Mouse (Mus musculus): ENCODE results near the gene Nudt15. TPM values are rescaled to one million over a fixed set of nuclear protein-coding genes. Genes with fewer than 3 reads are reported as not detected.

Gene Nudt15
- polyA plus RNA-seq, 1 experiment from 2014 or later, result 7.9 TPM

DNA sequence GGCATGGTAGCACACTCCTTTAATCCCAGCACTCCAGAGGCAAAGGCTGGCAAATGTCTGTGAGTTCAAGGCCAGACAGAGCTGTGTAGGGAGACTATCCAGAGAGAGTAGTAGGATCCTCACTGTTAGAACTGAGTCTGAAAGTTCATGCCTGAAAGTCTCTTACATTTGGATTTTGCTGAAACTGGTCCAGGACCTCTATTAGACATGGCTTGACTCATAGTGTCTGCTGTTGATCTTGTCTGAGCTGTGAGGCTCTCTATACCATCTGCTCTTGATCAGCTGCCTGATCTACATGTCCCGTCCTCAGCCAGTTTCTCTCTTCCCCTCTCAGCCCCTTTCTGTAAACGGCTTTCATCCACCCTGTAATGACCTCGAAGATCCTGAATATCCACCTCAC is 69.7 kb downstream of the Nudt15 start:
- 93% methylated on average over 3 of the region's 3 CpGs for whole genome bisulfite sequencing
- no peak overlapping the region for H3K4me2 ChIP-seq
- H3K27me3 ChIP-seq, result no peaks in the 10 kb centered on the region
- no peaks in the 10 kb centered on the region for H3K9me3 ChIP-seq (replicated peaks)
- H3K27ac ChIP-seq, result no peak overlapping the region
- peaks cover 36% of the 10 kb centered on the region for H3K4me1 ChIP-seq
- no peaks in the 10 kb centered on the region for H3K36me3 ChIP-seq (ENCODE audit: poor library complexity, severe bottlenecking)
- H3K9ac ChIP-seq, result no peak overlapping the region
- no peak overlapping the region for H3K4me3 ChIP-seq
- ATAC-seq, result no peak

- ATAC-seq, result no peak
- Histone ChIP-seq H3K9ac (no peak overlapping the region), H3K4me1 (peaks cover 45% of the 10 kb centered on the region), H3K4me3 (no peak overlapping the region), H3K4me2 (no peak overlapping the region), H3K27ac (peak overlapping the region; percentile 45), H3K27me3 (no peaks in the 10 kb centered on the region), H3K9me3 (replicated peaks) (no peaks in the 10 kb centered on the region), H3K36me3 (ENCODE audit: poor library complexity, severe bottlenecking) (no peaks in the 10 kb centered on the region)
- 94% methylated on average over 10 of the region's 10 CpGs for WGBS
These were observed 71.0 kb downstream of the Nudt15 start for GRCm38 (mm10) chr14:73477077-73477476.

DNA sequence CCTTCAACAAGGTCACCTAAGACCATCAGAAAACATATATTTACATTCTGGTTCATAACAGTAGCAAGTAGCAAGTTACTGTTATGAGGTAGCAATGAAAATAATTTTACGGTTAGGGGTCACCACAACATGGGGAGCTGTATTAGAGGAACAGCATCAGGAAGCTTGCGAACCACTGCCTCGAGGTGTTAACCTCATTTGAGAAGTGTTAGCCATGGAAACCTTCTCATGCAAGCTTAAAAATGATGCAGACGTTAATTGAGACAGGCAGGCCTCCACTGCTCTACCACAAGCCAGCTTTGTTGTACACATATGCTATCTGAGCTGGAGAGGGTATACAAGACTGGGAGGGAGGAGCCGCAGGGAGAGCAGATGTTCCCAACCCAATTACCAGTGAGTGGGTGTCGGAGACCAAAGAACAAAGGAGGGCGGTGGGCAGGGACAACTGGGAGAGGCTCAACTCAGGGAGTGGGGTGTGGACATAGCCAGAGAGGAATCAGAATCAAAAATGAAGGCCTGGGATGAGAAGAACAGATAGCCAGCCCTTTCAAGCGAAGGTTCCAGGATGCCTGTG is 71.6 kb downstream of the Nudt15 start:
- Histone ChIP-seq H3K4me3 (no peak overlapping the region), H3K4me2 (no peak overlapping the region), H3K27ac (peak overlapping the region; percentile 45), H3K27me3 (no peaks in the 10 kb centered on the region), H3K36me3 (ENCODE audit: poor library complexity, severe bottlenecking) (no peaks in the 10 kb centered on the region), H3K9me3 (replicated peaks) (no peaks in the 10 kb centered on the region), H3K4me1 (peaks cover 47% of the 10 kb centered on the region), H3K9ac (no peak overlapping the region)
- peak; percentile 83 for ATAC-seq
- 59% methylated on average over 8 of the region's 8 CpGs for WGBS

DNA sequence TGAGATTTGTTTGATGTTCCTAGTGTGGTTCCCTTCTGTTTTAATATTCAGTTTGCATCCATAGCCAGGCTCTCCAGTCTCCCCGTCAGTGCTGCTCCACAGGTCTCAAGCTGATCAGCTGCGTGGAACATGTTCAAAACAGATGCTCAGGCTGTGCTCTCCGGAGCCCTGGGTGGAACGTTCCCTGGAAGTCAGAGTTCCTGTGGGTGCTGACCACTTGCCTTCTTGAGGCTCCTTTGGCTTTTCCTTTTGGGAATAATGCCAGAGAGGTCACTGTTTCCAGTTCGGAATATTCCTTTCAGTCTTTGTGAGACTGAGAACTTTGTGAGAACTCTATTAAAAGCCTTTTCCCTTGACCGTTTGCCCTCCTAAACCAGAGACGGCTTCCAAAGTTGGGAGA is 72.5 kb downstream of the Nudt15 start:
- Histone ChIP-seq H3K9me3 (replicated peaks) (no peaks in the 10 kb centered on the region), H3K9ac (no peak overlapping the region), H3K27ac (peak overlapping the region; percentile 45; the same call in 1 of the 2 replicates), H3K27me3 (no peaks in the 10 kb centered on the region), H3K4me1 (peaks cover 48% of the 10 kb centered on the region), H3K4me3 (no peak overlapping the region), H3K4me2 (no peak overlapping the region), H3K36me3 (ENCODE audit: poor library complexity, severe bottlenecking) (no peaks in the 10 kb centered on the region)
- no peak for ATAC-seq
- 67% methylated on average over 7 of the region's 7 CpGs for WGBS

DNA sequence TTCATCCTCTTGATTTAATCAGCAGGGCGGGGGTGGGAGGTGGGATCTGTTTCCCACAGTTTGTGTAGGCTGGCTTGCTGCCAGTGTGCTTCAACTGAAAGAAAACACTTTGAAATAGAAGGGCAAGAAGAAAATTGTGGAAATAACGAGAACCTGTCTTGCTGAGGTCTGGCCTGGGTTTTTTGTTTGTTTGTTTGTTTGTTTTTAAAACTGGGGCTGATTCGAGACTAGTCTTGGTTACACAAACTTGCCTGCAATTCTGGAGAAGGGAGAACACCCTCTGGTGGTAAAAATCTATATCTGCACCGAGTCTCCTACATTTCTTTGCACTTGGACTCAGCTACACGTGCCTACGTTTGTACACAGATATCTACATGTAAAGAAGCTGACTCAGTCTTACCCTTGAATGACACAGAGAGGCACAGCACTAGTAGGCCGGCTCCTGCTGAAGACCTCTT is 73.4 kb downstream of the Nudt15 start:
- H3K36me3 ChIP-seq (ENCODE audit: poor library complexity, severe bottlenecking), result no peaks in the 10 kb centered on the region
- H3K9ac ChIP-seq, result no peak overlapping the region
- ATAC-seq, result peak; percentile 69
- 15% methylated on average over 7 of the region's 7 CpGs for WGBS
- H3K4me2 ChIP-seq, result peak overlapping the region; percentile 17
- no peaks in the 10 kb centered on the region for H3K9me3 ChIP-seq (replicated peaks)
- H3K4me1 ChIP-seq, result peaks cover 47% of the 10 kb centered on the region
- H3K4me3 ChIP-seq, result no peak overlapping the region
- H3K27me3 ChIP-seq, result no peaks in the 10 kb centered on the region
- H3K27ac ChIP-seq, result peak overlapping the region; percentile 65

DNA sequence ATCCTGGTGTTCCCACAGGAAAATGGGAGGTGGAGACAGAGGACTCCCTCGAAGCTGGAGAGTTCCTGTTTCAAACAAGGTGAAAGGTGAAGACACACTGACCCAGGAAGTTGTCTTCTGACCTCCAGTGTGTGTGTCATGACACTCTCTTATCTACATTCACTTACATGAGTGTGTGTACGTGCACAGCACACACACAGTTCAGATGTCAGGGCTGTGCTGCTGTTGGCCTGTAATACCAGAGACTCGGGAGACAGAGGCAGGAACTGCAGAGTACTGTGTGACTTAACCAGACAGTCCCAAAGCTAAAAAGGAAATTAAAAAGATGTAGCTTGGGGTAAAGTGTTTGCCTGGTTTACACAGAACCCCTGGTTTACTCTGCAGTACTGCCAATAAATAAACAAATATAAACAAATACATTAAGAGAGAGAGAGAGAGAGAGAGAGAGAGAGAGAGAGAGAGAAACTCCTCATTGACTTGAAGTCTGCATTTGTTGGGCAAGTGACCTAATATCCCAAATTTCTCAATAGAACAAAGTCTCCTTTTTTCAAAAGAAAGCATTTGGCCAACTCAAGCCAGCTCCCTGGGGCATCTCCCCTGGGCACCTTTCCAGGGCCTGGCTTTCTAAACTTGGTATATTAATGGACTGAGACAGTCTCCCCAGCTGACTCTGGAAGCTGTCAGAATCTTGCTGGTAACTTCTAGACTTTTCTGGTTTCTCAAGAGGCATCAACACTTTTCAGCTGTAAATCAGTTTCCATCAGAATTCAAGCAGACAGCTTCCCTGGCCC is 74.2 kb downstream of the Nudt15 start:
- Histone ChIP-seq H3K4me2 (peak overlapping the region; percentile 17; the same call in 1 of the 2 replicates), H3K27ac (peak overlapping the region; percentile 65), H3K9ac (no peak overlapping the region), H3K4me3 (no peak overlapping the region), H3K36me3 (ENCODE audit: poor library complexity, severe bottlenecking) (no peaks in the 10 kb centered on the region), H3K27me3 (no peaks in the 10 kb centered on the region), H3K9me3 (replicated peaks) (no peaks in the 10 kb centered on the region), H3K4me1 (peaks cover 42% of the 10 kb centered on the region)
- WGBS, result 59% methylated on average over 3 of the region's 3 CpGs
- ATAC-seq, result no peak

GRCm38 (mm10) chr14:73472205-73472604 is 75.8 kb downstream of the Nudt15 start:
- 44% methylated on average over 7 of the region's 7 CpGs for WGBS
- H3K4me1 ChIP-seq, result peaks cover 42% of the 10 kb centered on the region
- H3K27me3 ChIP-seq, result no peaks in the 10 kb centered on the region
- no peak overlapping the region for H3K4me3 ChIP-seq
- no peak overlapping the region for H3K9ac ChIP-seq
- ATAC-seq, result no peak
- H3K36me3 ChIP-seq (ENCODE audit: poor library complexity, severe bottlenecking), result no peaks in the 10 kb centered on the region
- no peak overlapping the region for H3K27ac ChIP-seq
- H3K4me2 ChIP-seq, result no peak overlapping the region
- no peaks in the 10 kb centered on the region for H3K9me3 ChIP-seq (replicated peaks)

DNA sequence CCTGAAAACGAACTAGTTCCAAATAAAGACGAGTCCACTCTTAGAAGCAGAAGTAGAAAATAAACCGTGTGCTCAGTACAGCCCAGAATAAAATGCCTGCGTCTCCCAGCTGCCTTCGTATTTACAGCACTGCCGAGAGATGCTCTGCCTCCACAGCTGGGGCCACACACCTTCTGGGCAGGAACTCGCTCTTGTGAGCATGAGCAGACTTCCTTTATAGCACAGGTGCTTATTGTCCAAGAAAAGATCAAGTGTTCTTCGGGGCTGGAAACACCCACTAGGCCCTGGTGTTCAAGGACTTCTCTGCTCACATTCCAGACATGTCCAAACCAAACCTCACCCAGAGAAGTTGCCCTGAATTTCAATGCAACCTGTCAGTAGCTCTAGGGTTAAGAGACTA is 77.4 kb downstream of the Nudt15 start:
- no peak for ATAC-seq
- H3K36me3 ChIP-seq (ENCODE audit: poor library complexity, severe bottlenecking), result no peaks in the 10 kb centered on the region
- H3K4me3 ChIP-seq, result no peak overlapping the region
- WGBS, result 77% methylated on average over 8 of the region's 8 CpGs
- H3K9me3 ChIP-seq (replicated peaks), result no peaks in the 10 kb centered on the region
- H3K9ac ChIP-seq, result no peak overlapping the region
- H3K27ac ChIP-seq, result no peak overlapping the region
- no peak overlapping the region for H3K4me2 ChIP-seq
- H3K27me3 ChIP-seq, result no peaks in the 10 kb centered on the region
- H3K4me1 ChIP-seq, result peaks cover 34% of the 10 kb centered on the region

DNA sequence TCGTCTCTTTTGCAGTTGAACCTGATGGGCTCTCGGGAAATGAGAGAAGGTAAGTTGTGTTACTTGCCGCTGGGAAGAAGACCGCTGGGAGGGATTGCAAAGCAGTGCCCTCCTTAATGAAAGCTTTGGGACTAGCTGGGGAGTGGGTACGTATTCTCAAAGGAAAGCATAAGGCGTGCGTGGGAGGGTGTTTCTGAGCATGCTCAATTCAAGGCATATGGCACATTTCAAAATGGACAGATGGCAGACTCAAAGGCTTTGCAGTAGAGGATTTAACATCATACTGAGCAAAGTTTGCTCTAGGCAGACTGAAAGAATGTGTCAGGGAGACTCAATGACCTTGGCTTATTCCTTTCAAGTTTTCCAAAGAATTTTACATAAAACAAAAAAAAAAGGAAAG is 78.5 kb downstream of the Nudt15 start:
- Histone ChIP-seq H3K9ac (no peak overlapping the region), H3K4me3 (no peak overlapping the region), H3K27ac (peak overlapping the region; percentile 73), H3K36me3 (ENCODE audit: poor library complexity, severe bottlenecking) (no peaks in the 10 kb centered on the region), H3K4me1 (peaks cover 23% of the 10 kb centered on the region), H3K4me2 (no peak overlapping the region), H3K9me3 (replicated peaks) (no peaks in the 10 kb centered on the region), H3K27me3 (no peaks in the 10 kb centered on the region)
- 66% methylated on average over 7 of the region's 7 CpGs for WGBS
- ATAC-seq, result peak; percentile 84

Other genes with a start within 250 kb of the Nudt15 start
- gene Rb1, start 222.4 kb downstream of the Nudt15 start, polyA plus RNA-seq (2015; fragmentation: Nextera tagmentation; extraction: Ambion mirVana), result 18.8 and 21.5 TPM in 2 replicates
- 450 and 508 TPM in 2 replicates for gene Itm2b, start 163.0 kb downstream of the Nudt15 start, polyA plus RNA-seq (2015; fragmentation: Nextera tagmentation; extraction: Ambion mirVana)
- 112 and 124 TPM in 2 replicates for gene Med4, start 38.2 kb downstream of the Nudt15 start, polyA plus RNA-seq (2015; fragmentation: Nextera tagmentation; extraction: Ambion mirVana)
- gene Sucla2, start 22.9 kb downstream of the Nudt15 start, polyA plus RNA-seq (2015; fragmentation: Nextera tagmentation; extraction: Ambion mirVana), result 103 and 110 TPM in 2 replicates
- not detected in 2 replicates for gene Gm21750, start 113.0 kb upstream of the Nudt15 start, polyA plus RNA-seq (2015; fragmentation: Nextera tagmentation; extraction: Ambion mirVana)